Mouse (Mus musculus) kidney, postnatal 10 days (tissue): ENCODE results near the gene Rcan1.
"Not testable (repeated sequence)": the region's sequence is repeated elsewhere in the genome, so short reads cannot be mapped to it uniquely, and the experiment has no call there.

Source experiments
- DNase-seq: peaks from one replicate; pipeline ENCODE4 v3.0.0; 2021; ENCODE audit warnings: mixed read lengths

The Rcan1 gene

DNA sequence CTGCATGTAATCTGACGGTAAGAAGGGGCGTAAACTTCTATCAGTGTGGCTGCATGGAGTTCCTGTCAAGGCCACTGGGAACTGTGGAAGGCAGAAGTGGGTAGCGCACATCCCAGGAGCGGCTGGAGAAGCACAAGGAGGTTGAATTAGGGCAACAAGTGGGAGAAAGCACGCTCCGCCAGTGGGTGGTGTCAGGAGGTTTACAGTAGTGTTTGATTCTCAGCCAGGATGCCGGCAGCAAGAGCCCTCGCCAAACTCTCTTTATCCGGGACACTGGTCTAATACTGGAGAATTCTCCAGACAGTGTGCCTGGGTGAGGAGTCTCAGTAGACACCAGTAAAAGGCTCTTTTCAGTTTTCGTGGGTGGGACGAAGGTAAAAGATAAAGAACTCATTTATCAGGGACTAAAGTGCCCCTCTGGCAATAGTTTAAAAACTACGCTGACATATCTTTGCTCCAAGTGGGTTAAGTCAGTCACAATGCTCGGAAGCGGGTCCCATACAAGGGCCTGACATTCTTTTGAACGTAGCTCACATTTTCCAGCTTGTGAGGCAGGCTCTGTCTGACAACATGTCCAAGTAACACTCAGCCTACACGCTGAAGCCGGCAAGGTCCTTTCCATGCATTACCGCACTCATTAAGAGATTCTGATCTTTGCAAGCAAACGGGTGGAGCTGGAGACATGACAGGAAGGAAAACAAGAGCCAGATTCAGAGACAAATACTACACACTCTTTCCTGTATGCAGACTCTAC lies 42.3 kb downstream of the Rcan1 start:
- peak; percentile 59 for DNase-seq

DNA sequence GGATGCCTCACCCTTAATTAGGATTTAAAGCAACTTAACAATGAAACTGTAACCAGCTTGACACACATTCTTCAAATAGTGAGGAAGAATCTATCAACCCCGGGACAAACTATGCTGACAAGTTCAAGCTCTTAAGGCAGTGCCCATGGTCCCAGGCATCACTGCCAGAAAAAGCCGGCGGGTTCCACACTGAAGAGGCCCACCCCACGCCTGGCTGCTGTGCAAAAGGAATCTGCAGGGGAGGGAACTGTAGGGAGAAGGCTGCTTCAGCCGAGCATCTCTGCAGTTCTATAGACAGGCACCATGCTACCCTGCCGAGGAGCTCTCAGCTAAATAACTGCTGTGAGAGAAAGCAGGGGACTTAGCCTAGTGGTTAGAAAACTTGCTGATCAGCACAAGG lies 44.0 kb downstream of the Rcan1 start:
- no peak for DNase-seq

DNA sequence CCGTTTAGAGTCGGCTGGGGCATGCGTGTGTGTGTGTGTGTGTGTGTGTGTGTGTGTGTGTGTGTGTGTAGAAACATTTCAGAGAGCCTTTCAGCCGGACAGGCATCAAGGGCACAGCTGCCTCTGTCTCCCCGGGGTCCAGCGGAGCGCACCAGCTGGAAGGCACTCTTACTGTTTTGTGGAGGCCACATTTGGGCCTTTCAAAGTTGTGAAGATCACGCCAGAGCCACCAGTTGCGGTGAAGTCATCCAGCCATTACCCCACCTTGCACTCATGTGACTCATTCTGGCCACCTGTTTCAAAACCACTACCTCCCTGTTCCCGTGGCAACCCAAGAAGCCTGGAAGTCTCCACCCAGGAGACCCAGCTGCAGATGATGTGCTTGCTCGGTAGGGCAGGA lies 44.8 kb downstream of the Rcan1 start:
- no peak for DNase-seq

DNA sequence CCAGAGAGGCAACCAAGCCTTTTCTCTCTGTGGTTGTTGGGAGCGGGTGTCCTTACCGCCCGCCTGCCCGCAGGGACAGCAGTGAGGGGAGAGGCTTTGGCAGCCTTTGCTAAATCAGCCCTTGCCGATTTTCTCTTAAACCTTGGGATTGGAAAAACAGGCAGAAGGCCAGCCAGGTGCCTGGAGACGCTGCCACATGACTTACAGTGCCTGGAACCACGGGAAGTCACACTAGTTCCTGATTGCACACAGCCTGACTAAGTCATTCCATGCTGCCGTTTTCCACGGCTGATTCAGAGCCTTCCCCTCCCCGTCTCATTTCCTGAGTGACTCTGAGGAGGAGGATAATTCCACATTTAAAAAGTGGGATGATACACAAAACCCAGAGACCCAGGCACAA lies 47.3 kb downstream of the Rcan1 start:
- peak; percentile 63 for DNase-seq

DNA sequence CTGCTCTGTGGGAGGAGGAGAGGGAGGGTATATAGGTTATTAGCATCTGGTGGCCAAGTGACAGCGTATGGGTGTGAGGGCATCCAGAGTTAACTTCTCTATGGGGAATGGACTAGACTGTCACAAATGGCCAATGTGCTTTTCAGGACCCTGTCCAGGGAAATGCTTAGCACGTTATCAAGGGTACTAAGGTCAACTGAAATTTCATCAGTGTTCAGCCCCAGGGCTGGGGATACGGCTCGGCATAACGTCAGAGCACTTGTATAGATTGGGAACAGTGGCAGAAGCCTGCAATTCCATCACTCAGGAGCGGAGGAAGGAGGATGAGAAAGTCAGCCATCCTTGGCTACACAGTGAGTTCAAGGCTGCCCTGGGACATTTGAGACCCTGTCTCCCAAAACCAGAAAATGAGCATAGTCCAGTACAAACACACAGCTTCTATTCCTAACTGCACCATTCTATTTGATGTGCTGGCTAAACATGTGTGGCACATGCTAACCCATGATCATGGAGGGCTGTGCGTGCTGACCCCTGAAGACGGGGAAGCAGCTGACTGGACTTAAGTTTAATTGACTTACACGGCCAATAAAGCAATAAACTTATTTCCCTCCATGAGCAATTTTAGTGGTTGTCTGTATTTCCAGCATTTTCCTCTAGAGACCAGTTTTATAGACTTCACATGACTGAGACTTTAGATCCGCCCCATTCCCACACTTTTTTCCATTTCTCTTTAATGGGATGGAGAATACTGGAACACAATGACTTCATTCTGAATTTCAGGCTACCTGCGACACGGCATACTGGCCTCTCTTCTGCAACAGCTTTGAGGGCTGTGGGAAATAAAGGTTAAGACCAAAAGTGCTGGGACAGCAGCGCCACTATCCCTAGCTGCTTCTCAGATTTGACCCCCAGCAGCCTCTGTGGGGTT lies 48.0 kb downstream of the Rcan1 start:
- no peak for DNase-seq

DNA sequence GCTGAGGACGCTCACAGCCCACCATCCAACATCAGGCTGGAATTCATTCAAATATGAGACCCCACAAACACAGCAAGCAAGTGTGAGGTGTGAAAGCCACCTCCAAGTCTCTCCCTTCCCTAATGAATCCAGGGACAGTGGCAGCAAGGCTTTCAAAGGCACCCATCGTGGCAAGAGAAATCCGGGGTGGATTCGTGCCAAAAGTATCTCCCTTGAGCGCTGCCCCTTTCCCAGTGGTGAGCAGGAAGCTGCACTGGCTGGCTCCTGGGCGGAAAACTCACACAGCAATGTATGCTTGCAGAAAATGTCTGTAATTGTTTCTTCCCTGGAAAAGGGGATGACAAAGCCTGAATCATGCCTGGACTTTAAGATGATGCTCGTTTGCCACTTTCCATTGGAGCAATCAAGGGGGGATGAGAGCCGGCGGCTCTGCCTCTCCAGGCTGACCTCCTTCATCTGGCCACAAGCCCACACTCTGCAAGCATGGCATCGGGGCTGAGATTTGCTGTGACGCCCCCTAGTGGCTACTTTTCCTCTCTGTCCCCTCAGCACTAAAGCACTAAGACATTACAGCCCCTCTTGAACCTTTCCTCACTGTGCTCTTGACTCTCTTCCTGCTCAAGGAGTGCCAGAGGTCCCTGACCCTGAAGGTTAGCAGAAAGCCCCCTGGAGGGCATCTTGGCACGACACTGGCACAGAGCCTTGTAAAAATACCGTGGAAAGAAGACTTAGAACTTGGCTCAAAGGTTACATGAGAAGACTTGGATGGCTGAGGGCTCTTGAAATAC lies 49.3 kb downstream of the Rcan1 start:
- peak; percentile 40 for DNase-seq

DNA sequence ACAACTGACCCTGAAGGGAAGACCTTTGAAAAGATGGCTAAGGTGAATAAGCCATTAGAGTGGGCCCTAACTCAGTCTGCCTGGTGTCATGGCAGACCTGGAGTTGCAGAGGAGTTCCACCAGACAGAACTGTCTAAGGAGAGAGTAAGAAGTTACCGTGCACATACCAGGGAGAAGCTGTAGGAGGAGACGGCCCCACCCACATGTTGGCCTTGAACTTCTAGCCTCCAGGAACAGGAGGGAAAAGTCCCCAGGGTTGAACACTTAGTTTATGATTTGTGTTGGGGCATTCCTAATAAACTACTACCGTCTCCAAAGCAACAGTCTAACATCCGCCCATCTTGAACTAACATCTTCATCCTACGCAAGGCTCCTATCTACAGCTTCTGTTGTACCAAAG lies 50.0 kb downstream of the Rcan1 start:
- DNase-seq = no peak

DNA sequence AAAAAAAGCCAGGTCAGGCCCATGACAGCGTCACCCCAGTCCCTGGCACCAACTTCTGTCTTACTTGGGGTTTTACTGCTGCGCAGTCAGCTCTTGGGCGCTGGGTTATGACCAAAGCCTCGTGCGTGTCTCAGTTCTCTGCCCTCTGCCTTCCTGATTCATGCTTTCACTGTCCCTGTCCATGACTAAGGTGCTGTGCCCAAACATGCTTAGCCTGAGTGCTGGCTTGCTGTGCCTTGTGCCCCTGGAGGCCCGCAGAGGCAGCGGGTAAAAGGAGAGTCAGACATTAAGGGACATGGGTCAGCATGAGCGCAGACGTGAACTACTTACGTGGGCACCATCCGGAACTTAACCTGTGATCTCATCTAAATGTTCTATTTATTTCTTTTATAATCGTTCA lies 51.6 kb downstream of the Rcan1 start:
- DNase-seq = no peak

DNA sequence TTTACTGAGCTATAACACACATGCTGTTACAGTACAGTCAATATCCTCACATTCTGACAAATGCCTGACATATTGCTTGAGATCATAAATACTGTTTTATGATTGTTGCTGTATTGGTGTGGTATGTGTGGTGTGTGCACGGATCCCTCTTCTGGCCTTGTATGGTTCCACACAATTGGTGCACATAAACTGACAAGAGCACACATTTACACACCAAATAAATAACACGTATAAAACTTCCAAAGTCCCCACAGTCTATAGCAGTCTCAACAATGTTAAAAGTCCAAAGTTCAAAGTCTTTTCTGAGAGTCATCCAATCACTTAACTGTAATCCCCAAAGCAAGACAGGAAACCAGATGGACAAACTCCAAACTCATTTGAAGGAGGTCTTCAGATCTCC lies 53.4 kb downstream of the Rcan1 start:
- no peak for DNase-seq

DNA sequence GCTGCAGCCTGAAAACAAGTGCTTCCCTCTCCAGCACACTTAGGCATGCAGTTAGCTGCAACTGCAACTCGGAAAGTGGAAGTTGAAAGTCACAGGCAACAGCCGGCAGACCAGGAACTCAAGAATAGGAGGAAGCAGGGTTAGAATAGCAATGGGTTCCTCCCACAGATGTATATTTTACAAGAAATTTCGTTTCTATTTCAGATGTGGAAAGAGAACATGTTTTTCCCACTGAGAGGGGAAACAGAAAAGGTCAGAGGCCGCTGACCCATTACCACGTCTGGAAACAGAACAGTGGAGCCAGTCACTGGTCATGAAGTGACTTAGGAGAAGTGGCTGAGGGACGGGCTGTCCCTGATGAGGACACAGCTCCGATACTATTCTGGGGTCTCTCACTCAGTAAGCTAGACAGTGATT lies 55.0 kb downstream of the Rcan1 start:
- peak; percentile 53 for DNase-seq

DNA sequence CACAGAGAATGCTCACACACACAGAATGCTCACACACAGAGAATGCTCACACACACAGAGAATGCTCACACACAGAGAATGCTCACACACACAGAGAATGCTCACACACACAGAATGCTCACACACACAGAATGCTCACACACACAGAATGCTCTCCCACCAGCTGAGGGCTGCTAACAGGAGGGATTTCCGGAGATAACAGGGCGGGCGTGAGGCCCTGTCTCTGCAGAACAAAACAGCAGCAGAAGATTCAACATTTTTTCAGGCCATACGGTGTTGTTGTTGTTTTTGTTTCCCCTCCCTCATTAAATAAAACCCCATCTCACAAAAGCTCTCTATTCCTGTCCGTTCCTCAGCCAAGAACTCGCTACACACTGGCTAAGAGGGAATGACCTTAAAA lies 55.6 kb downstream of the Rcan1 start:
- DNase-seq = not testable (repeated sequence)

DNA sequence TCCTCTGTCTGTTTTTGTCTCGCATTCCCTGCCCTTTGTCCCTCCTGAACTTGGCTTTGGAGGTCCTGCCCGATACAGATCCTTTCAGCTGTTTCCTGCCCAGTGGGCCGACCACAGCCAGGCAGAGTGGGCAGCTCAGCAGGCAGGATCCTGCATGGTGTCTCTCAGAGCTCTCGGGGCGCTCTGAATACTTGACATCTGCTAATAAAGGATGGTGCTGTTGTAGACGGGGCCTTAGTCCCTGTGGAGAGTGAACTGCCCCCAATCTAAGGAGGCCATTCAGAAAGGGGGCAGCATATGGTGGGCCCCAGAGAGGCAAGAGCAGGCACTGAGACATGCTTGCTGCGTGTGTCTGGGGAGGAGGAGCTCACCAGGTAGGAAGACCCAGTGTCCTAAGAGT lies 57.8 kb downstream of the Rcan1 start:
- DNase-seq = peak; percentile 38

DNA sequence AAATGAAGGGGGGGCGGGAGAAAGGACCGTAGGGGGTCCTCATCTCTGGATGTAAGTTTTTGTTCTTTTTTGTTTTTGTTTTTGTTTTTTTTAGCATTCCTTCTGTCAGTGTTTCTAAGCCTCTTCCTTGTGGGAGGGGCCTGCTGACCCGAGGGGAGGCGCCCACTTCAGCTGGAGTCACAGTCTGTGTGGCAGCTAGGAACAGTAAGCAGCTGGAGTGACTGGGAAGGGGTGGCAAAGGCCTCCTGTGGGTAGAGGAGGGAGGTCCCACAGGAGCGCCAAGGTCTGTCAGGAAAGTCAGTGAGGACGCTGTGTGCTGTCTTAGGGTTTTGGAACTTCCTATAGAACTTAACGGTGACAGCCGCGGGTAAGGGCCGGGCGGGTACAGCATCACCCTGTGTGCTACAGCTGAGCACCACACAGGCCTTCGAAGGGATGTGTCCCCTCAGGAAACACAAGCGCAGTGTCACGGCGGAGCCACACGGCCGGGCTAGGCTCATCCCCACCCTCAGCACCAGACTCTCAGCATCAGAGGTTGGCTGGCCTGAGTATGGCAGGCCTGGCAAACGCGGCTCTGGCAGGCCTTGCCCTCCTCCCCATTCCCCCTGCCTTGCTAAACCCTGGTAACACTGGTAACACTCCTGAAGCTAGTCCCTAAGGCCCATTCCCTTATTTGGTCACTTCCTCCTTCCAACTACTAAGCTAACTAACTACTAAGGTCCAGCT lies 58.5 kb downstream of the Rcan1 start:
- peak; percentile 43 for DNase-seq

DNA sequence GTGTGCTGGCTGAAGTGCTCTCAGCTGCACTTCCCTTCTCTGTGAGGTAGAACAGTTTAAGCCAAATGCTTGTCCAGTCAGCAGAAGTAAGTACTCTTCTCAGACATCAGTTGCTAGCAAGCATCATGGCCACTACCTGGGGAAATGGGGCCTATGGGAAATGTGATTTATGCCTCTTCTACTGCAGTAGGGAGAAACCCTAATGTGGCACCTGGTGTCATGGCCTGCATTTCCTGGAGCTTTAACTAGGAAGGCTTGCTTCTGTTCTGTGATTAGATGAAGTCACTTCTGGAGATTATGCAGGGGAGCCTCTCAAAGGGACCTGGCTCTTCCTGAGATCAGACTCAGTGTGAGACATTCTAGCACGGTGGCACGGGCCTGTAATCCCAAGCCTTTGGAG lies 60.3 kb downstream of the Rcan1 start:
- no peak for DNase-seq

DNA sequence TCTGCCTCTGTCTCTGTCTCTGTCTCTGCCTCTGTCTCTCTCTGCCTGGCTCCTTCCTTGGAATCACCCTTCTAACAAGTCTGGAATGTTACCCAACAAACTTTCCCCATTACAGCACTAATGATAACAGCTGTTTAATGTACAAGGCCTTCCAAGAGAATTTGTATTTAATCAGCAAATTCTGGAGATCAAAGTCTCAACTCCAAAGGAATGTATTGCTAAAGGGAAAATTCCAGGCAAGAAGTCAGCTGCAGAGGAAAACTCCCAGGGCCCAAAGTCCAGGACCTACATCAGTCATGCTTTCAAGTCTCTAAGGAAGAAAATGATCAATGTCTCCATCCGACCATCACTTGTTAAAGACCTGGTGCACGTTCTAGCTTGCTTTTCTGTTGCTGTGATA lies 62.8 kb downstream of the Rcan1 start:
- peak; percentile 62 for DNase-seq

DNA sequence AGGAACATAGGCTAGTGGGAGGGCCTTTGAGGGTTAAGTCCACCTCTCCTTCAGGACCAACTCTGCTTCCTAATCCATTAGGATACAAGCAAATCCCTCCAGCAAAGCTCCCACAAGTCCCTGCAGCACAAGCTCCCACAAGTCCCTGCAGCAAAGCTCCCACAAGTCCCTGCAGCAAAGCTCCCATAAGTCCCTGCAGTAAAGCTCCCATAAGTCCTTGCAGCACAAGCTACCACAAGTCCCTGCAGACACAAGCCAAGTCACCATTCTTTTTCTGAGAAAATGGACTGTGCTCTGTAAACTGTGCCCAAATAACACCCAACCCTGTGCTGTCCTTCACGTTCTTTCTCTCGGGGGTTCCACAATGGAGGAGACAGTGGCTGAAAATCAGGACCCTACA lies 66.5 kb downstream of the Rcan1 start:
- no peak for DNase-seq

DNA sequence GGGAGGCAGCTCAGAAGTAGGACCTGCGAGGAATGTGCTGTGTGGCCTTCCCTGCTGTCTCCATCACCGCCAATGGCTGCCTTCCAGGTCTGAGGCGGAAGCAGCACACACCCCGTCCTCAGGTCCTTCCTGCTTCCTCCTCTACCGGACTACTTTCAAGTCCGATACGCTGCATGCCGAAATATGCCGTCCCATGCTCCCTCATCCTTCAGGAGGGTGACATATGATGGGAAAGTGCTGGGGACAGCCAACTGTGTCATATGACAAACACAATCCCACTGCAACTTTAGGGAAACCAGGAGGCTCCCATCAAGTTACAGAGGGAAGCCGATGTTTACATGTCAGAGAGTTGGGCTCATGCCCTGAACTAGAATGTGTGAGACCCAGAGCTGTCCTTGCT lies 67.6 kb downstream of the Rcan1 start:
- DNase-seq = peak; percentile 57

DNA sequence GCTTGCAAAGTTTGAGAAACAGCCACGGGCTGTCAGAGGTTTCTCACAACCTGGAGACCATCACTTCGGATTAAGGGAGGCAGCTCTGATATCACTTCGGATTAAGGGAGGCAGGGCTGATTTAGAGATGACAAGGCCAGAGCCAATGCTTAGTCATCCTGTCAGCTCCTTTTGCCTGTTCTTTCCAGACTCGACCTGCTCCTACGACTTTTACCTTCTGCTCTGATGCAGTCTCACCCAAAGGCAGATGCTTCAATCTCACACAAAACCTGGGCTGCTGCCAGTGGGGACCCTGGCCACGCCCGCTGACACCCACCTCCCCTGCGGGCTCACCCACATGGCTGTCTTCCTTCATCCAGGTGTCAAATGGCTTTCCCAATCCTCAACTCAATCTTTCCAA lies 68.5 kb downstream of the Rcan1 start:
- DNase-seq = no peak

DNA sequence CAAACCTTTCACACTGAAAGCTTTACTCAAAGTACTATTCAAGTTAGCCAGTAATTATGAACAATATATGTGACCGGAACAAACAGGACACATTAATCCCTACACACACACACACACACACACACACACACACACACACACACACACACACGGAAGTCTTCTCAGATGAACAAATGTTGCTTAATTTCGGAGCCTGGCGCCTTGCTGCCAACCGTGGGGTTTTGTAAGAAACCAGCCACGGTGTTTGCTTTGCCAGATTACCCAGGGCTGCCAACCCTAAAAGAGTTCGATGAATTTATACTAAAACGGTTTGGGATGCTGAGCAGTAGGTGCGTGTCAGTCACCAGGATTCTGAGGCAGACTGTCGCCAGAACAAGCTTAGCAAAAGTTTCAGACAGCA lies 69.5 kb downstream of the Rcan1 start:
- DNase-seq = no peak

DNA sequence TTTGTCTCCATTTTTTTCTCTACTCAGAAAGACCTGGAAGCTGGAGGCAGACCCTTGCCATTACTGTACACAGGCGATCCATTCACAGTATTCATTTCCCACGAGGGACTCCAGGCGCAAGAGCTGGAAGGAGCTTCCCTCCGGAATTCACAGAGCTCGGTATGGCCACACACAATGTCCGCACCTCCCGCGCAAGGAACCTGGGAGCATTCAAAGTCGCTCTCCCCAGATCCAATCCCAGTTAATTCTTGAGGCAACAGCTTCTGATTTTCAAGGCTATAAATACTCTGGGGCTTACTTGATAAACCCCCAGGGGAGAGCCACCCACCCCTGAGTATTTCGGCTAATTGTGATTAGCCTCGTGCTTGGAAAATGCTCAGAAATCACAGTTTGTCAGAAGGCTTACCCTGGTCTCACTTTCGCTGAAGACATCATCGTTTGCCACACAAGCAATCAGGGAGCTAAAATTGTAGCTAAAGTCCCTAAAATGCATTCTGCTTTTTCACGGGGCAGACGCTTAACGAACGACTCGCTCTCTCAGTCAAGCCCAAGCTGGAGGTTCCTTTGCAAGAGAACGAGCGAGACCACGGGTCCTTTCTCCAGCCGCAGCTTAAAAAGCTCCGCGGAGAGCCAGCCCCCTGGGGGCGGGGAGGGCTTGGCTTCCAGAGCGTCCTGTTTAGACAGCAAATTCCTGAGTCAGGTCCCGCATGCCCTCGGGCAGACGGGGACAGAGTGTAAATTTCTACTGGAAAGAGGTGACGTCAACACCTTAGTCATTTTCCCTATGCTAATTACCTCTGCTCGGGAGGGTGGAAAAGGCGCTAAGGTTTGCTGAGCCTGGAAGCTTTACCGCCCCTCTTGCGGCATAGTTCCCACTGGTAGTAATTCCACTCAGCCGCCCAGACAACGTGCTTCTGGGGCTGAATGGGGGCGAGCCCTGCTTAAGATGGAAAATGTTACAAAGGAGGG lies 70.9 kb downstream of the Rcan1 start:
- DNase-seq = peak; percentile 95

DNA sequence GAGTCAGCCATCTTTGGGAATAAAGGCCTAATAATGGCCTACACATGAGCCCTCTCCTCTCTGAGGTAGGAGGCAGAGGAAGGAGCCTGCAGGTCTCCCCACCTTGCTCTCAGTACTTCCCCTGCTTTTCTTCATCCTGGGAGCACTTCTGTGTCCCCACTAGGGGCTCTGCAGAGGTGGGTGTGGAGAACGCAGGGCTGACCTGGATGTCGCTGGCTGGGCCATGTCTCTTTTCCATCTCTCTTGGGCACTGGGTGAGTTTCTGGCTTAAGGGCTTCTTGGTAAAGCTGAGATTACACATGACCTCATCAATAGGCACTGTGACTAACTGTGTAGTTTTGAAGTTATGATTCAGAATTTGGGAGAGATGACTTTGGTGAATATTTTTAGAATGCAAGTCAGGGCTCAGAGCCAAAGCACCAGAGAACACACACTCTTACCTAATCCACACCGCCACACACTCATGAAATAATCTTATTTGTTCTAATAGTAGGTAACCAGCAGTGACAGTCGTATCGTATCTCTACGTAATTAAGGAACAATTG lies 72.0 kb downstream of the Rcan1 start:
- no peak for DNase-seq
